Mouse (Mus musculus): ENCODE measurements at regions not wholly inside any gene's neighbourhood (a gene's known extent, or its start where the extent isn't known, plus 50 kb on each side); places are given as distances from the start of the nearest gene placed in this dataset.

DNA sequence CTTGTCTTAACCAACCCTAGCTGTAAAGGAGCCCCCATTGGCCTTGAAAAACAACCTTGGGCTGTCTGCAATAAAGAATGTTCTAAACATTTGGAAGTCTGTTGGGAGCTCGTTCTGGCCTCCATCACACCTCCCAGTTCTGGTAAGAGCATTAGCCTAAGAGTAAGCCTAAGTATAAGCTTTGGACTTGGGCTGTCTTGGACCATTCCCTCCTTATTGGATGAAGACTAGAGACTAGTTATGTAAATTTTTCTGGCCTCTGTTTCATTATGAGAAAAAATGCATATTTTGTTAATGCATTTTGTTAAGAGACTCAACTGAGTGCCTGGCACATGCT is 140.5 kb upstream of the Tmc3 start:
- TF ChIP-seq POLR2AphosphoS2 (IDR thresholded peaks at IDR 0.05; ENCODE audit: low read length) = no peak
- TF ChIP-seq CTCF (IDR thresholded peaks at IDR 0.05 in 2 of 3, conservative IDR thresholded peaks at IDR 0.05 in 1 of 3; ENCODE audit: control insufficient read depth in 1 of 3, insufficient read depth in 1 of 3, low read depth in 2 of 3, low read length in 3 of 3, poor library complexity in 1 of 3, severe bottlenecking in 1 of 3) = no peak
- TF ChIP-seq GATA1 (IDR thresholded peaks at IDR 0.05; ENCODE audit: low read depth, low read length) = no peak
- no peak for TF ChIP-seq MAX (IDR thresholded peaks at IDR 0.05; ENCODE audit: low read length)
- no peak for TF ChIP-seq POLR2A (IDR thresholded peaks at IDR 0.05; ENCODE audit: control insufficient read depth in 1 of 2, insufficient read depth in 1 of 2, low read depth in 1 of 2, low read length in 2 of 2, poor library complexity in 1 of 2)
- no peak for TF ChIP-seq EP300 (IDR thresholded peaks at IDR 0.05; ENCODE audit: low read depth in 1 of 2, low read length in 2 of 2)
- no peak for TF ChIP-seq USF1 (IDR thresholded peaks at IDR 0.05; ENCODE audit: low read depth, low read length)
- no peak for TF ChIP-seq ZNF384 (IDR thresholded peaks at IDR 0.05; ENCODE audit: low read depth, low read length)
- TF ChIP-seq ELF1 (IDR thresholded peaks at IDR 0.05; ENCODE audit: low read depth, low read length) = no peak
- no peak for TF ChIP-seq NELFE (IDR thresholded peaks at IDR 0.05; ENCODE audit: low read depth, low read length)
- no peak for TF ChIP-seq HCFC1 (IDR thresholded peaks at IDR 0.05; ENCODE audit: low read depth, low read length)
- no peak for TF ChIP-seq RCOR1 (IDR thresholded peaks at IDR 0.05; ENCODE audit: low read depth, low read length)
